Mouse (Mus musculus): ENCODE measurements around the gene Plcl1. TPM values are rescaled to one million over a fixed set of nuclear protein-coding genes. Genes with fewer than 3 reads are reported as not detected.

Gene Plcl1
- polyA plus RNA-seq, 1 experiment, result 3.3 TPM

Other genes starting within 250 kb of the Plcl1 start
- 1.6 and 2.2 TPM in 2 replicates for gene Rftn2, start 179.1 kb upstream of the Plcl1 start, polyA plus RNA-seq (2012; rRNA removed)
- gene Mars2, start 168.7 kb upstream of the Plcl1 start, polyA plus RNA-seq (2012; rRNA removed), result 1.4 and 1.5 TPM in 2 replicates
- 0.46 and 0.56 TPM in 2 replicates for gene Boll, start 42.5 kb upstream of the Plcl1 start, polyA plus RNA-seq (2012; rRNA removed)

Data from gonadal fat pad, adult 2 months (tissue).